Mouse (Mus musculus) cortical plate, adult 2 months (tissue): ENCODE measurements around the gene St6galnac5.

Source experiments
- CTCF ChIP-seq: fragments of 200-500 bp; IDR thresholded peaks from 2 replicates; pipeline ENCODE4 v1.5.1; 2011; ENCODE audit warnings: mild to moderate bottlenecking, control low read depth, low read length; ENCODE audit not compliant: insufficient read depth; ENCODE audit errors: extremely low read depth
- POLR2A ChIP-seq: fragments of 200-500 bp; IDR thresholded peaks from 2 replicates; pipeline ENCODE4 v1.6.1; 2011; ENCODE audit warnings: mild to moderate bottlenecking, low read length, control low read depth; ENCODE audit not compliant: insufficient read depth; ENCODE audit errors: extremely low read depth

GRCm38 (mm10) chr3:152875723-152876290 is 106.2 kb downstream of the St6galnac5 start:
- TF ChIP-seq CTCF (0 out of 2 replicates have a peak, but pooled peaks have one; percentile 5), POLR2A (no peak)
